Mouse (Mus musculus) myocyte (in vitro differentiated cells): ENCODE measurements around the gene Iffo1. TPM values are rescaled to one million over a fixed set of nuclear protein-coding genes. Genes with fewer than 3 reads are reported as not detected.
"Not testable (repeated sequence)": the region's sequence is repeated elsewhere in the genome, so short reads cannot be mapped to it uniquely, and the experiment has no call there.

Experiments
- H3K27me3 ChIP-seq: one replicate; pipeline ENCODE4 v1.6.1; 2011; ENCODE audit not compliant: control insufficient read depth, insufficient read depth, insufficient read length
- H3K36me3 ChIP-seq: one replicate; pipeline ENCODE4 v1.6.1; 2011; ENCODE audit not compliant: control insufficient read depth, insufficient read depth
- H3K4me2 ChIP-seq: one replicate; pipeline ENCODE4 v1.6.1; 2011; ENCODE audit warnings: low read depth, control low read depth
- H3K4me3 ChIP-seq: one replicate; pipeline ENCODE4 v1.5.1; 2011; ENCODE audit warnings: mild to moderate bottlenecking, control low read depth, moderate library complexity
- H3K79me2 ChIP-seq: one replicate; pipeline ENCODE4 v1.6.1; 2011; ENCODE audit not compliant: control insufficient read depth, insufficient read depth
- H3ac ChIP-seq: one replicate; pipeline ENCODE4 v1.6.1; 2011; ENCODE audit not compliant: control insufficient read depth, insufficient read length
- CEBPB ChIP-seq: IDR thresholded peaks from 2 replicates; pipeline ENCODE4 v1.6.1; 2011; ENCODE audit warnings: mild to moderate bottlenecking, moderate library complexity; ENCODE audit not compliant: poor library complexity, insufficient read depth, severe bottlenecking
- E2F4 ChIP-seq: IDR thresholded peaks from one replicate; pipeline ENCODE4 v1.6.1; 2011; ENCODE audit warnings: mild to moderate bottlenecking, control low read depth, moderate library complexity; ENCODE audit not compliant: insufficient read depth
- MAX ChIP-seq: IDR thresholded peaks from one replicate; pipeline ENCODE4 v1.6.1; 2011; ENCODE audit warnings: low read depth, mild to moderate bottlenecking, control low read depth
- MYOD1 ChIP-seq, 3 experiments: IDR thresholded peaks; one replicate each; pipeline ENCODE4 v1.6.1; 2011; ENCODE audit warnings: control low read depth in 2 of 3, low read depth in 2 of 3, mild to moderate bottlenecking in 2 of 3, moderate library complexity in 1 of 3; ENCODE audit not compliant: insufficient read length in 2 of 3, control insufficient read depth in 1 of 3
- MYOG ChIP-seq, 3 experiments: IDR thresholded peaks; one replicate each; pipeline ENCODE4 v1.6.1; 2011; ENCODE audit warnings: control low read depth in 2 of 3, low read depth in 2 of 3, mild to moderate bottlenecking in 2 of 3; ENCODE audit not compliant: insufficient read length in 2 of 3, control insufficient read depth in 1 of 3, insufficient read depth in 1 of 3
- POLR2A ChIP-seq: IDR thresholded peaks from one replicate; pipeline ENCODE4 v1.6.1; 2011; ENCODE audit warnings: low read depth, mild to moderate bottlenecking, control low read depth, moderate library complexity; ENCODE audit not compliant: insufficient read length
- POLR2AphosphoS2 ChIP-seq: IDR thresholded peaks from one replicate; pipeline ENCODE4 v1.6.1; 2011; ENCODE audit warnings: low read depth, control low read depth; ENCODE audit not compliant: insufficient read length
- REST ChIP-seq: IDR thresholded peaks from one replicate; pipeline ENCODE4 v1.6.1; 2011; ENCODE audit warnings: mild to moderate bottlenecking, control low read depth, moderate library complexity; ENCODE audit not compliant: insufficient read depth, insufficient read length
- SRF ChIP-seq: IDR thresholded peaks from one replicate; pipeline ENCODE4 v1.6.1; 2011; ENCODE audit warnings: low read depth; ENCODE audit not compliant: control insufficient read depth, insufficient read length
- TCF12 ChIP-seq: IDR thresholded peaks from one replicate; pipeline ENCODE4 v1.6.1; 2011; ENCODE audit warnings: mild to moderate bottlenecking, control low read depth; ENCODE audit not compliant: poor library complexity, insufficient read depth, severe bottlenecking
- TCF3 ChIP-seq: IDR thresholded peaks from one replicate; pipeline ENCODE4 v1.6.1; 2011; ENCODE audit warnings: low read depth, control low read depth; ENCODE audit not compliant: insufficient read length
- USF1 ChIP-seq: IDR thresholded peaks from one replicate; pipeline ENCODE4 v1.6.1; 2011; ENCODE audit warnings: low read depth, mild to moderate bottlenecking, control low read depth, moderate library complexity
- polyA plus RNA-seq: library from polyadenylated mRNA; unstranded; fragments of >200 nt; fragmentation: generic; extraction: Trizol; gene quantifications from one replicate; pipeline ENCODE4 v1.2.1, GENCODE M21; 2012; ENCODE audit warnings: missing spikeins

Iffo1 gene
- polyA plus RNA-seq, 1 experiment: 244 TPM

GRCm38 (mm10) chr6:125160854-125161760 lies 16.1 kb downstream of the Iffo1 start:
- no peaks in the 10 kb centered on the region for H3K27me3 ChIP-seq
- H3K4me3 ChIP-seq: peak overlapping the region; percentile 98
- TF ChIP-seq MAX: no peak
- TF ChIP-seq TCF12: peak; percentile 36
- peak; percentile 96 for TF ChIP-seq POLR2AphosphoS2
- peak; percentile 38 to 85 (median 50) for TF ChIP-seq MYOG (IDR thresholded peaks at IDR 0.05; ENCODE audit: control insufficient read depth in 1 of 3, insufficient read depth in 1 of 3, insufficient read length in 2 of 3, low read depth in 2 of 3)
- TF ChIP-seq E2F4: no peak
- TF ChIP-seq MYOD1 (IDR thresholded peaks at IDR 0.05; ENCODE audit: control insufficient read depth in 1 of 3, insufficient read length in 2 of 3, low read depth in 2 of 3): peak; percentile 31 to 71 (median 42)
- peak; percentile 76 for TF ChIP-seq POLR2A
- TF ChIP-seq REST: no peak
- peaks cover 24% of the 10 kb centered on the region for H3K36me3 ChIP-seq
- peak overlapping the region; percentile 53 for H3K4me2 ChIP-seq
- H3K79me2 ChIP-seq: peaks cover 24% of the 10 kb centered on the region
- no peak overlapping the region for H3ac ChIP-seq

- H3K27me3 ChIP-seq, H3ac ChIP-seq: not testable (repeated sequence)
- peak overlapping the region; percentile 98 for H3K4me3 ChIP-seq
- peaks cover 24% of the 10 kb centered on the region for H3K79me2 ChIP-seq
- H3K36me3 ChIP-seq: peaks cover 24% of the 10 kb centered on the region
- peak overlapping the region; percentile 79 for H3K4me2 ChIP-seq
Observed at GRCm38 (mm10) chr6:125161971-125162370, 16.9 kb downstream of the Iffo1 start.

GRCm38 (mm10) chr6:125162615-125163305 lies 17.7 kb downstream of the Iffo1 start:
- Histone ChIP-seq H3K4me3 (peak overlapping the region; percentile 98), H3K36me3 (peaks cover 24% of the 10 kb centered on the region), H3K79me2 (peaks cover 24% of the 10 kb centered on the region), H3K4me2 (peak overlapping the region; percentile 79)
- H3K27me3 ChIP-seq, H3ac ChIP-seq: not testable (repeated sequence)
- peak; percentile 67 for TF ChIP-seq POLR2AphosphoS2

- Histone ChIP-seq H3K36me3 (peaks cover 18% of the 10 kb centered on the region), H3K4me2 (peak overlapping the region; percentile 79), H3ac (peak overlapping the region; percentile 75), H3K27me3 (no peaks in the 10 kb centered on the region), H3K4me3 (peak overlapping the region; percentile 98), H3K79me2 (peaks cover 24% of the 10 kb centered on the region)
- no peak for TF ChIP-seq USF1
- TF ChIP-seq SRF: no peak
- no peak for TF ChIP-seq CEBPB
- TF ChIP-seq E2F4: no peak
- TF ChIP-seq POLR2AphosphoS2: peak; percentile 75
- no peak for TF ChIP-seq MAX
- TF ChIP-seq REST: no peak
- TF ChIP-seq MYOG (IDR thresholded peaks at IDR 0.05; ENCODE audit: control insufficient read depth in 1 of 3, insufficient read depth in 1 of 3, insufficient read length in 2 of 3, low read depth in 2 of 3): peak in 1 of 3 experiments; percentile 60
- peak in 2 of 3 experiments; percentile 59 for TF ChIP-seq MYOD1 (IDR thresholded peaks at IDR 0.05; ENCODE audit: control insufficient read depth in 1 of 3, insufficient read length in 2 of 3, low read depth in 2 of 3)
- TF ChIP-seq TCF3: no peak
- peak; percentile 15 for TF ChIP-seq TCF12
- TF ChIP-seq POLR2A: peak; percentile 53
Observed at GRCm38 (mm10) chr6:125163801-125164657, 19.0 kb downstream of the Iffo1 start.
